Mouse (Mus musculus) thymus, adult 2 months (tissue): ENCODE results near the gene Igdcc3. TPM values are rescaled to one million over a fixed set of nuclear protein-coding genes. Genes with fewer than 3 reads are reported as not detected.
"Not testable (repeated sequence)": the region's sequence is repeated elsewhere in the genome, so short reads cannot be mapped to it uniquely, and the experiment has no call there.

Experiments
- DNase-seq: peaks from one replicate; pipeline ENCODE4 v3.0.0; 2021
- H3K27ac ChIP-seq: fragments of 200-500 bp; 2 replicates; pipeline ENCODE4 v1.5.1; 2012; ENCODE audit warnings: low read length, control low read depth; ENCODE audit not compliant: control insufficient read depth, insufficient read depth
- H3K27me3 ChIP-seq: fragments of 200-500 bp; 2 replicates; pipeline ENCODE4 v1.6.1; 2012; ENCODE audit warnings: mild to moderate bottlenecking, low read length, moderate library complexity, mixed read lengths; ENCODE audit not compliant: control insufficient read depth, insufficient read depth
- H3K36me3 ChIP-seq: fragments of 200-500 bp; 2 replicates; pipeline ENCODE4 v1.6.1; 2012; ENCODE audit warnings: mild to moderate bottlenecking, low read length, moderate library complexity; ENCODE audit not compliant: control insufficient read depth, insufficient read depth
- H3K4me1 ChIP-seq: fragments of 200-500 bp; replicated peaks from 2 replicates; pipeline ENCODE4 v1.6.1; 2012; ENCODE audit warnings: low read length; ENCODE audit not compliant: control insufficient read depth, insufficient read depth
- H3K4me3 ChIP-seq: fragments of 200-500 bp; 2 replicates; pipeline ENCODE4 v1.5.1; 2012; ENCODE audit warnings: mild to moderate bottlenecking, low read length, control low read depth, moderate library complexity; ENCODE audit not compliant: control insufficient read depth, insufficient read depth
- CTCF ChIP-seq: fragments of 200-500 bp; IDR thresholded peaks from 2 replicates; pipeline ENCODE4 v1.5.1; 2012; ENCODE audit warnings: mild to moderate bottlenecking, control low read depth, low read length, moderate library complexity, borderline replicate concordance; ENCODE audit not compliant: control insufficient read depth, poor library complexity, insufficient read depth; ENCODE audit errors: extremely low read depth
- POLR2A ChIP-seq: fragments of 200-500 bp; IDR thresholded peaks from 2 replicates; pipeline ENCODE4 v1.6.1; 2012; ENCODE audit warnings: mild to moderate bottlenecking, low read length, control low read depth, moderate library complexity; ENCODE audit not compliant: control insufficient read depth, poor library complexity, insufficient read depth; ENCODE audit errors: extremely low read depth
- WGBS: fragments of 180-500 bp; shearing (Covaris S2); methylation state at CpG from one replicate; pipeline ENCODE4 v1.1.7; 2018; 5-methylcytosine and 5-hydroxymethylcytosine counted together
- polyA plus RNA-seq: library from polyadenylated mRNA; depleted of rRNA; stranded (reverse); fragments of >200 nt; gene quantifications from 2 replicates; pipeline ENCODE4 v1.2.3, GENCODE M21; 2012

Igdcc3 gene
- polyA plus RNA-seq, 1 experiment: 0.07 TPM

DNA sequence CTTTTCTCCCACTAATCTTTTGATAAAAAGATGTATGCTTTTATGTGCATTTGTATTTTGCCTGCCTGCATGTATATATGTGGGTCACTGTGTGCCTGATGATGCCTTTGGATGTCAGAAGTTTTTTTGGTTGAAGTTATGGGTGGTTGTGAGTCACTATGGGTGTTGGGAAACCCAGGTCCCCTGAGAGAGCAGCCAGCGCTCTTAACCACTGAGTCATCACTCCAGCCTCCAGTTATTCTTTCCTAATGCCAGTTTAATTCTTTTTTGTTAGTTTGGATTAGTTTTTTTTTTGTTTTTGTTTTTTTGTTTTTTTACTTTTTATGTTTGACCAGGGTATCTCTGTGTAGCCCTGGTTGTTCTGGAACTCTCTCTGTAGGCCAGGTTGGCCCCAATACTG lies 59.6 kb downstream of the Igdcc3 start:
- Histone ChIP-seq H3K27ac (no peak overlapping the region), H3K27me3 (no peaks in the 10 kb centered on the region), H3K4me3 (no peak overlapping the region), H3K36me3 (no peaks in the 10 kb centered on the region), H3K4me1 (peaks cover 14% of the 10 kb centered on the region)
- TF ChIP-seq POLR2A (no peak), CTCF (no peak)
- WGBS: 77% methylated on average over 1 of the region's 1 CpGs
- DNase-seq: no peak

- H3K4me1 ChIP-seq: peaks cover 10% of the 10 kb centered on the region
- WGBS: 70% methylated on average over 3 of the region's 3 CpGs
- H3K36me3 ChIP-seq: no peaks in the 10 kb centered on the region
- 0 out of 2 replicates have a peak overlapping the region, but pooled peaks have one; percentile 53 for H3K27ac ChIP-seq
- no peak for DNase-seq
- H3K4me3 ChIP-seq: no peak overlapping the region
- no peak for TF ChIP-seq CTCF
- TF ChIP-seq POLR2A: no peak
- H3K27me3 ChIP-seq: no peaks in the 10 kb centered on the region
Observed at GRCm38 (mm10) chr9:65201021-65201380, 60.0 kb downstream of the Igdcc3 start.

DNA sequence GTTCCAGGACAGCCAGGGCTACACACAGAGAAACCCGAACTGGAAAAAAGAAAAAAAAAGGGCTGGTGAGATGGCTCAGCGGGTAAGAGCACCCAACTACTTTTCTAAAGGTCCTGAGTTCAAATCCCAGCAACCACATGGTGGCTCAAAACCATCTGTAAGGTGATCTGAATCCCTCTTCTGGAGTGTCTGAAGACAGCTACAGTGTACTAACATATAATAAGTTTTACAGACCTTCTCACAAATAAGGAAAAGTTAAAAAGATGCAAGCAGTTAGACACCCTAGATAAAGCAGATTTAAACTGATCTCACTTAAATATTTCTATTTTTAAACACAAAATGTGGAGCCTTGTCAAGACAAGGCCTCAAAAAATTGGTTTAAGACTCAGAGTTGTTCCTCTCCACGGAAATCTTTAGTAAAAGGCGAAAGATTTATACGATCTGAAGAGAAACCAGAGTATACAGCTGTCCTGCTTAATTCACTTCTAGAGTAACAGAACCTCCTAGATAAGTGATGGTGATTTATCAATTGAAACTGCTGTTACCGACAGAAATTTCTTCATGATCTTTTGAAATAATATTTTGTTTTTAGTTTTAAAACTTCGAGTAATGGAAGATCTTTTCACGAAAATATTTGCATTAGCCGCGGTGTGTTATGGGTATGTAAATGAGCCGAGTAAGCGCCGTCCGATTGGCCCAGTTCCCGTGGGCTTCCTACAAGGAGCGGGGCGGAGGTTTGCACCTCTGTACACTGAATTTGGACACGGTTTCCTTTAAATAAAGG lies 60.6 kb downstream of the Igdcc3 start:
- 1% methylated on average over 18 of the region's 18 CpGs for WGBS
- no peak for TF ChIP-seq POLR2A
- no peak for TF ChIP-seq CTCF

DNA sequence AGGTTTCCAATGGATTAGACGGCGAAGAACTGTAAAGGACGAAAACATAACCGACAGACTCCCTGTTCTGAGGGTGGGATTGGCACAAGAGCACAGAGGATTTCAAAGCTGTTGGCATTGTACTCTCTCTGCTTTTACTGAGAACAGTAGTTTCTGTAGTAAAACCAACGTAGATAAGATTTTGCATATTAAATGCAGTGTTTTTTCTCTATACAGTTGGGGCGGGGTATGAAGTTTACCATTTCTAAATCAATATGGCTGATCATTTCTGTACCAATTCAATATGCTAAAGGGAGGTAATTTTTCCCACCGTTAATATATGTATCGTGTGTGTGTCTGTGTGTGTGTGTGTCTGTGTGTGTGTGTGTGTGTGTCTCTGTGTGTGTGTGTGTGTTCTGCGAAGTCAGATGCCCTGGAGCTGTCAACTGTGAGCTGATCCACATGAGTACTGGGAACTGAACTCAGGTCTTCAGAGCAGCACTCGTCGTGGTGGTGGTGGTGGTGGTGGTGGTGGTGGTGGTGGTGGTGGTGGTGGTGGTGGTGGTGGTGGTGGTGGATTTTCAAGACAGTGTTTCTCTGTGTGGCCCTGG lies 61.3 kb downstream of the Igdcc3 start:
- no peaks in the 10 kb centered on the region for H3K36me3 ChIP-seq
- H3K4me3 ChIP-seq: peak overlapping the region; percentile 47
- TF ChIP-seq POLR2A: no peak
- no peak for TF ChIP-seq CTCF
- H3K27ac ChIP-seq: peak overlapping the region; percentile 16; the same call in 1 of the 2 replicates
- H3K4me1 ChIP-seq: peaks cover 9% of the 10 kb centered on the region
- no peaks in the 10 kb centered on the region for H3K27me3 ChIP-seq
- 16% methylated on average over 11 of the region's 11 CpGs for WGBS
- no peak for DNase-seq

More for the DNA sequence above, 60.6 kb downstream of the Igdcc3 start:
- Histone ChIP-seq H3K27me3 (no peaks in the 10 kb centered on the region), H3K4me3 (peak overlapping the region; percentile 47), H3K27ac (peak overlapping the region; percentile 53; the same call in 1 of the 2 replicates), H3K4me1 (peaks cover 9% of the 10 kb centered on the region), H3K36me3 (no peaks in the 10 kb centered on the region)
- DNase-seq: peak; percentile 74

GRCm38 (mm10) chr9:65205049-65205815 lies 64.2 kb downstream of the Igdcc3 start:
- peaks cover 9% of the 10 kb centered on the region for H3K4me1 ChIP-seq
- no peak for TF ChIP-seq CTCF
- no peak for TF ChIP-seq POLR2A
- no peaks in the 10 kb centered on the region for H3K36me3 ChIP-seq
- H3K4me3 ChIP-seq: no peak overlapping the region
- DNase-seq: no peak
- no peak overlapping the region for H3K27ac ChIP-seq
- WGBS: 59% methylated on average over 11 of the region's 11 CpGs
- no peaks in the 10 kb centered on the region for H3K27me3 ChIP-seq

DNA sequence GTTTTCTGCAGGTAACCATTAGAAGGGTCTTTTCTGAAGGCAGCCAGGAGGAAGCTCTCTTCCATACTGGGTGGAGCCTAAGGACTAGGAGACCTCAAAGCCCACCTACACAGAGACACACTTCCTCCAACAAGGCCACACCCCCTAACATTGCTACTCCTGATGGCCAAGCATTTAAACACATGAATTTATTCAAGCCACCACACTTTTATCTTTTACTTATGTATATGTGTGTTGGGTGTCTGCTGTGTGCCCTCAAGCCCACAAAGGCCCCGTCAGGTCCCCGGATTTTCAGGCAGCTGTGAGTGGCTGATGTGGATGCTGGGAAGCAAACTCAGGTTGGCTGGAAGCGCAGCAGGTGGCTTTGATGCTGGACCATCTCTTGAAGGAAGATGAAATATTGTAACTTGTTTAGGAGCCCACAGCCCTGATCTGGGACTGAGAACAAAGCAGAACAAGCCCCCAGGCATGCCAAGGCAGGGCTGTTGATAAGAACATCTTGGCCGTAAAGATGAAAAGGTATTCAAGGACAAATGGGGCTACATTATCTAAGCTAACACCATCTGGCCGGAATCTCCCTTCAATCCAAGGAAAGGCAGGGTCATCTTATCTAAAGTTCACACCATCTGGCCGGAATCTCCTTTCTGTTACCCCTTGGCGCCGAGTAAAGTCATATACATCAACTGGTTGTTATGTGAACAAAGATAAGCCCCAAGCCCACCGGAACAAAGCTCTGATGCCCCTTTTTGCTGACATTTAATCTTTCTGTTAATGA lies 66.2 kb downstream of the Igdcc3 start:
- H3K27me3 ChIP-seq, H3K27ac ChIP-seq, DNase-seq, H3K36me3 ChIP-seq, H3K4me3 ChIP-seq, H3K4me1 ChIP-seq: not testable (repeated sequence)
- 96% methylated on average over 9 of the region's 9 CpGs for WGBS
